Comparison of ENCODE assay signal across 19 mouse cellular contexts in genomic region chr12:16049545-16049944, GRCm38 (mm10).
DNase-seq lines count a peak whose midpoint lies in the region; ATAC-seq and TF ChIP-seq lines count a peak whose summit lies in the region.
"Had no signal": no experiment of that assay in that cellular context is flagged by ENCODE, and none has a peak within 500 bp of the region (broad histone marks: within the 10 kb centered on the region; RNA-seq: fewer than 3 reads in every experiment).

No protein-coding gene starts in this region.

- no peak for TF ChIP-seq CTCF in heart, postnatal 0 days (IDR thresholded peaks at IDR 0.05; ENCODE audit: low read depth)
- no peak for TF ChIP-seq CTCF in CH12.LX (conservative IDR thresholded peaks at IDR 0.05 in 1 of 2, IDR thresholded peaks at IDR 0.05 in 1 of 2; ENCODE audit: low read depth in 2 of 2, low read length in 2 of 2)

- intact Hi-C loops in heart, postnatal 25 days (cut with DNase I), result no loop called here
- intact Hi-C loops in gastrocnemius, postnatal 14 days (cut with DNase I; ENCODE audit: low total_unique reads), result no loop called here

- dilution Hi-C loops in CH12.LX (cut with MboI; ENCODE audit: extremely low pct_ligation_motif_present, extremely low pct_unique_long_range_greater_than_20kb, low sequenced_read_pairs), result no loop called here

- 75% methylated on average over 4 of the region's 4 CpGs for WGBS in heart, postnatal 0 days
- WGBS in hindbrain, embryonic 10.5 days, result 72% methylated on average over 4 of the region's 4 CpGs
- 77% methylated on average over 4 of the region's 4 CpGs for WGBS in forebrain, embryonic 14.5 days

- no peak overlapping the region for H3K9ac ChIP-seq in heart, postnatal 0 days (replicated peaks; ENCODE audit: low read depth, low read length)
- H3K9ac ChIP-seq in CH12.LX (ENCODE audit: insufficient read depth, low read depth), result no peak overlapping the region
- H3K9ac ChIP-seq in forebrain, embryonic 14.5 days (ENCODE audit: low read length), result no peak overlapping the region
- H3K9ac ChIP-seq: heart, embryonic 13.5 days; hindbrain, embryonic 14.5 days; neural tube, embryonic 12.5 days had no signal

- peak overlapping the region; percentile 15; the same call in 1 of the 2 replicates for H3K27ac ChIP-seq in heart, postnatal 0 days (ENCODE audit: low read depth)
- no peak overlapping the region for H3K27ac ChIP-seq in CH12.LX (ENCODE audit: insufficient read depth, low read depth)
- H3K27ac ChIP-seq in hindbrain, embryonic 10.5 days, result no peak overlapping the region
- no peak overlapping the region for H3K27ac ChIP-seq in forebrain, embryonic 14.5 days (ENCODE audit: low read depth, low read length)
- H3K27ac ChIP-seq: forebrain, embryonic 10.5 days; heart, embryonic 13.5 days; hindbrain, embryonic 14.5 days; neural tube, embryonic 12.5 days; stomach, postnatal 0 days had no signal

- TF ChIP-seq EP300 in heart, postnatal 0 days (IDR thresholded peaks at IDR 0.05; ENCODE audit: low read depth), result no peak
- no peak for TF ChIP-seq EP300 in CH12.LX (IDR thresholded peaks at IDR 0.05; ENCODE audit: low read length)

- H3K36me3 ChIP-seq in heart, postnatal 0 days (replicated peaks; ENCODE audit: control insufficient read depth, insufficient read depth, low read length), result no peaks in the 10 kb centered on the region
- H3K36me3 ChIP-seq in CH12.LX (replicated peaks in 1 of 2; ENCODE audit: control insufficient read depth in 1 of 2, insufficient read depth in 1 of 2, low read length in 1 of 2), result no peaks in the 10 kb centered on the region
- H3K36me3 ChIP-seq in hindbrain, embryonic 10.5 days, result no peaks in the 10 kb centered on the region
- H3K36me3 ChIP-seq in forebrain, embryonic 14.5 days (ENCODE audit: control insufficient read depth, insufficient read depth, low read length), result no peaks in the 10 kb centered on the region
- H3K36me3 ChIP-seq: forebrain, embryonic 10.5 days; heart, embryonic 13.5 days; neural tube, embryonic 12.5 days had no signal

- H3K4me1 ChIP-seq in heart, postnatal 0 days (ENCODE audit: control insufficient read depth, insufficient read depth), result peaks cover 9% of the 10 kb centered on the region; the same call in 1 of the 2 replicates
- peaks cover 0 to 16% of the 10 kb centered on the region in 2 experiments; a peak in 2 of 4 replicates for H3K4me1 ChIP-seq in CH12.LX (ENCODE audit: control insufficient read depth in 1 of 2, insufficient read depth in 2 of 2)
- H3K4me1 ChIP-seq in hindbrain, embryonic 10.5 days (replicated peaks), result no peaks in the 10 kb centered on the region; the same call in 1 of the 2 replicates
- H3K4me1 ChIP-seq in forebrain, embryonic 14.5 days (ENCODE audit: control insufficient read depth, insufficient read depth, low read length), result no peaks in the 10 kb centered on the region
- H3K4me1 ChIP-seq: neural tube, embryonic 12.5 days had no signal

- no peak for TF ChIP-seq POLR2A in CH12.LX (IDR thresholded peaks at IDR 0.05; ENCODE audit: low read depth, low read length)

- TF ChIP-seq RAD21 in CH12.LX (IDR thresholded peaks at IDR 0.05; ENCODE audit: low read depth, low read length), result no peak

- no peaks in the 10 kb centered on the region for H3K27me3 ChIP-seq in heart, postnatal 0 days (ENCODE audit: control insufficient read depth, insufficient read depth, low read length)
- no peaks in the 10 kb centered on the region for H3K27me3 ChIP-seq in CH12.LX (replicated peaks)
- no peaks in the 10 kb centered on the region for H3K27me3 ChIP-seq in hindbrain, embryonic 10.5 days (ENCODE audit: insufficient read depth, poor library complexity, severe bottlenecking)
- H3K27me3 ChIP-seq in forebrain, embryonic 14.5 days (replicated peaks; ENCODE audit: control insufficient read depth, insufficient read depth, low read length), result no peaks in the 10 kb centered on the region
- H3K27me3 ChIP-seq: heart, embryonic 13.5 days; neural tube, embryonic 12.5 days had no signal

- H3K4me2 ChIP-seq in heart, postnatal 0 days (ENCODE audit: low read depth, low read length), result no peak overlapping the region
- H3K4me2 ChIP-seq in CH12.LX (ENCODE audit: insufficient read depth, low read depth, poor library complexity, severe bottlenecking), result no peak overlapping the region
- no peak overlapping the region for H3K4me2 ChIP-seq in forebrain, embryonic 14.5 days (ENCODE audit: low read length)
- H3K4me2 ChIP-seq: heart, embryonic 13.5 days; hindbrain, embryonic 14.5 days; neural tube, embryonic 12.5 days had no signal

- no peaks in the 10 kb centered on the region for H3K9me3 ChIP-seq in heart, postnatal 0 days (replicated peaks; ENCODE audit: control insufficient read depth, low read length)
- H3K9me3 ChIP-seq in CH12.LX (replicated peaks; ENCODE audit: low read length), result no peaks in the 10 kb centered on the region
- H3K9me3 ChIP-seq in hindbrain, embryonic 10.5 days, result no peaks in the 10 kb centered on the region
- H3K9me3 ChIP-seq in forebrain, embryonic 14.5 days (replicated peaks; ENCODE audit: control insufficient read depth, low read length), result no peaks in the 10 kb centered on the region
- H3K9me3 ChIP-seq: forebrain, embryonic 10.5 days; heart, embryonic 13.5 days; neural tube, embryonic 12.5 days had no signal

- H3K79me2 ChIP-seq in CH12.LX (replicated peaks; ENCODE audit: control insufficient read depth, extremely low read depth, insufficient read depth, poor library complexity, severe bottlenecking), result no peaks in the 10 kb centered on the region

- no peak for ATAC-seq in heart, postnatal 0 days (ENCODE audit: insufficient read depth, low read depth)
- peak; percentile 67; the same call in 1 of the 2 replicates for ATAC-seq in neutrophil, adult 5-6 weeks (ENCODE audit: extremely low read depth, insufficient number of reproducible peaks, low FRiP score, poor library complexity, severe bottlenecking)
- no peak for ATAC-seq in forebrain, embryonic 14.5 days

- no peak for DNase-seq in heart, postnatal 0 days (ENCODE audit: low spot score)
- DNase-seq in heart, postnatal 25 days (ENCODE audit: low spot score), result no peak
- DNase-seq in CH12.LX (ENCODE audit: extremely low read depth), result peak; percentile 12
- DNase-seq in thymus, postnatal 36 days, result peak; percentile 66 to 81
- DNase-seq in hindbrain, embryonic 10.5 days (ENCODE audit: low spot score), result no peak
- DNase-seq in gastrocnemius, postnatal 14 days, result no peak
- no peak for DNase-seq in forebrain, embryonic 14.5 days (ENCODE audit: low spot score)
- DNase-seq: gastrocnemius, postnatal 36 days; kidney, adult 18-20 months; kidney, postnatal 36 days; liver; lung, adult 2 months; right cerebral cortex, postnatal 25 days had no signal

- in situ Hi-C loops in CH12.LX (cut with MboI; ENCODE audit: low pct_ligation_motif_present, low pct_unique_long_range_greater_than_20kb, low sequenced_read_pairs), result no loop called here

- H3K4me3 ChIP-seq in heart, postnatal 0 days (ENCODE audit: low read depth, low read length), result no peak overlapping the region
- no peak overlapping the region for H3K4me3 ChIP-seq in CH12.LX (replicated peaks in 1 of 3; ENCODE audit: low read depth in 2 of 3, low read length in 2 of 3, poor library complexity in 1 of 3)
- H3K4me3 ChIP-seq in hindbrain, embryonic 10.5 days, result no peak overlapping the region
- H3K4me3 ChIP-seq in forebrain, embryonic 14.5 days (ENCODE audit: low read depth, low read length), result no peak overlapping the region
- H3K4me3 ChIP-seq: forebrain, embryonic 10.5 days; heart, embryonic 13.5 days; neural tube, embryonic 12.5 days had no signal

TF ChIP-seq in CH12.LX, 34 proteins besides CTCF, POLR2A, EP300 and RAD21:
- TF ChIP-seq ZKSCAN1 (IDR thresholded peaks at IDR 0.05; ENCODE audit: borderline replicate concordance, low read depth, low read length) (no peak), USF2 (conservative IDR thresholded peaks at IDR 0.05; ENCODE audit: low read depth, low read length) (no peak), TCF12 (IDR thresholded peaks at IDR 0.05; ENCODE audit: low read depth, low read length) (no peak), RCOR1 (conservative IDR thresholded peaks at IDR 0.05; ENCODE audit: low read depth, low read length) (no peak), JUN (IDR thresholded peaks at IDR 0.05; ENCODE audit: insufficient read depth, low read depth, low read length) (no peak), NELFE (IDR thresholded peaks at IDR 0.05; ENCODE audit: low read depth, low read length) (no peak), MXI1 (IDR thresholded peaks at IDR 0.05; ENCODE audit: low read depth, low read length) (no peak), ELF1 (IDR thresholded peaks at IDR 0.05; ENCODE audit: low read depth, low read length) (no peak), BHLHE40 (IDR thresholded peaks at IDR 0.05; ENCODE audit: low read depth, low read length) (no peak), PAX5 (IDR thresholded peaks at IDR 0.05; ENCODE audit: low read length) (no peak), MAX (IDR thresholded peaks at IDR 0.05; ENCODE audit: low read length) (no peak), ZNF384 (IDR thresholded peaks at IDR 0.05; ENCODE audit: low read depth, low read length) (no peak), JUND (conservative IDR thresholded peaks at IDR 0.05; ENCODE audit: low read depth, low read length) (no peak), GABPA (IDR thresholded peaks at IDR 0.05; ENCODE audit: insufficient replicate concordance, low read depth, low read length) (no peak), SMC3 (IDR thresholded peaks at IDR 0.05; ENCODE audit: low read depth, low read length) (no peak), CHD1 (IDR thresholded peaks at IDR 0.05; ENCODE audit: low read depth, low read length) (no peak), TBP (conservative IDR thresholded peaks at IDR 0.05; ENCODE audit: low read depth, low read length) (no peak), ZC3H11A (IDR thresholded peaks at IDR 0.05; ENCODE audit: low read depth, low read length) (no peak), SIN3A (IDR thresholded peaks at IDR 0.05; ENCODE audit: low read length) (no peak), HCFC1 (IDR thresholded peaks at IDR 0.05; ENCODE audit: low read depth, low read length) (no peak)

Comparison
In these comparisons a context has a peak if more than half of its experiments do, and no peak if none do; other contexts are left out.
1. DNase-seq: peak in CH12.LX (single experiment) and thymus, postnatal 36 days (2 of 2); none in heart, postnatal 0 days (single experiment), heart, postnatal 25 days (single experiment), hindbrain, embryonic 10.5 days (single experiment), gastrocnemius, postnatal 14 days (single experiment) and forebrain, embryonic 14.5 days (single experiment).